Mouse (Mus musculus) heart, embryonic 10.5 days (tissue): Measurements from ENCODE around the gene Chst4. TPM values are rescaled to one million over a fixed set of nuclear protein-coding genes. Genes with fewer than 3 reads are reported as not detected.

ENCODE experiments used
- DNase-seq: peaks from one replicate; pipeline ENCODE4 v3.0.0-alpha.2; 2017; ENCODE audit warnings: low spot score
- H3K27ac ChIP-seq: fragments of 300-500 bp; sonication (generic); 2 replicates; pipeline ENCODE4 v1.5.1; 2016; ENCODE audit warnings: mild to moderate bottlenecking
- H3K27me3 ChIP-seq: fragments of 300-500 bp; sonication (generic); 2 replicates; pipeline ENCODE4 v1.6.1; 2016; ENCODE audit warnings: mild to moderate bottlenecking; ENCODE audit not compliant: poor library complexity, insufficient read depth, severe bottlenecking
- H3K36me3 ChIP-seq: fragments of 300-500 bp; sonication (generic); 2 replicates; pipeline ENCODE4 v1.6.1; 2016; ENCODE audit warnings: mild to moderate bottlenecking, moderate library complexity
- H3K4me1 ChIP-seq: fragments of 300-500 bp; sonication (generic); 2 replicates; pipeline ENCODE4 v1.6.1; 2016; ENCODE audit warnings: mild to moderate bottlenecking
- H3K4me3 ChIP-seq: fragments of 300-500 bp; sonication (generic); 2 replicates; pipeline ENCODE4 v1.5.1; 2016; ENCODE audit warnings: mild to moderate bottlenecking, moderate library complexity
- H3K9me3 ChIP-seq: fragments of 300-500 bp; sonication (generic); 2 replicates; pipeline ENCODE4 v1.6.1; 2016; ENCODE audit warnings: mild to moderate bottlenecking, moderate library complexity
- WGBS: fragments of 180-500 bp; shearing (Covaris S2); methylation state at CpG from one replicate; pipeline ENCODE4 v1.1.7; 2016; 5-methylcytosine and 5-hydroxymethylcytosine counted together
- polyA plus RNA-seq: library from polyadenylated mRNA; unstranded; fragments of >200 nt; fragmentation: Nextera tagmentation; extraction: Ambion mirVana; gene quantifications from 2 replicates; pipeline ENCODE4 v1.2.1, GENCODE M21; 2016

The Chst4 gene
- polyA plus RNA-seq = 0.15 TPM in 1 of 2 replicates, not detected in the other

DNA sequence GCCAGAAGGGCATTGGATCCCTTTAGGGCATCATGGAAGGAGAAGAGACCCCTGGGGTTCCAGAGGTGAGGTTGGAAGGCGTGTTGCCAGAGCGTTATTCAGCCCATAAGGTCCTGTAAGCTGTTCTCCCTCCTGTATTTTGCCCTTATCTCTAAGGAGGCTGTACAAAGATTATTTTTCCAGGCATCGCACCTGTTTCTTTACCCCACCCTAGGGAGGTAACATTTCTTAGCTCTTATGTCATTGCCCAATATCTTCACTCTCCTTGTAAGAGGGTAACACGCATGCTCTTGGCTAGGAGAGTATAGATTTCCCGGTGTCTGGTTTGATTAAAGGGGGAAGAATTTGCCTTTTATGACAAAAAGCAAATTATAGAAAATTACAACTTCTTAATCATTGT, at the start of gene Chst4:
Chst4 (minus strand) TSS at position 82 of the 400 bp plus-strand sequence.
- H3K27ac ChIP-seq = no peak within 1 kb of the TSS
- no peak for DNase-seq
- H3K36me3 ChIP-seq = no peaks in the 10 kb centered on the region
- 74% methylated on average over 5 of the region's 5 CpGs for WGBS
- H3K27me3 ChIP-seq = no peaks in the 10 kb centered on the region
- H3K9me3 ChIP-seq = no peaks in the 10 kb centered on the region
- H3K4me3 ChIP-seq = no peak within 1 kb of the TSS
- peaks cover 36% of the 10 kb centered on the region for H3K4me1 ChIP-seq

DNA sequence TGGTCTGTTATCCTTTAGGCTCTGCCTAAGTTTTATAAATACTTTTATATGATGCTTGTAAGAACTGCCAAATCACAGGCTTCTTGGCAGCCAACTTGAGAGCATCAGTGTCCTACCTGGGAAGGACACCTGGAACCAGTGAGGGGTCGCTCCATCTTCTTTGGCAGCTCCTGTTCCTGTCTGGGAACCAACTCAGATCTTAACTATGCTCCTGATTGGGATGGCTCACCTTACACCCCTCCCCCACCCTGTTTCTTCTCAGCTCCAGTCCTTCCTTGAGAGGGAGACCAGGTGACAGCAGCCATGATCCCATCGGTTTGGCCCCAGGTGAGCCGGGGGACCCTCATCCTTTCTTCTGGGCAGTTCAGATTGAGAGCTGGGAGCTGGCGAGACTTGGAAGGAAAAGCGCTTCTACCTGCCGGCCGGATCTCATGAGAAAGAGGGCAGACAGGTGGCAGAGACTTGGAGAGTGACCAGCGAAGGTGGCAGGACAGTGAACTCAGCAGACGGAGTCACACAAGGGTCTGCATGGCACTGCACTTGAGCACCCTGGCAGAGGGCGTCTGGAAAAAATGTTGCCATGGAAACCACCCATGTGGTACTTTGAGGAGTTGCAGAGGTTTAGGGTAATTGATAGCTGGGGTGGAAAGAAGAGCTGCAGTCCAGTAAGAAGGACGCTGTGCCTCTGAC, 43.0 kb upstream of the Chst4 start:
- no peak overlapping the region for H3K4me3 ChIP-seq
- WGBS = 76% methylated on average over 11 of the region's 11 CpGs
- no peak overlapping the region for H3K27ac ChIP-seq
- no peak for DNase-seq
- H3K4me1 ChIP-seq = peaks cover 11% of the 10 kb centered on the region
- H3K36me3 ChIP-seq = peaks cover 44% of the 10 kb centered on the region
- H3K27me3 ChIP-seq = no peaks in the 10 kb centered on the region
- peaks cover 4% of the 10 kb centered on the region; the same call in 1 of the 2 replicates for H3K9me3 ChIP-seq

DNA sequence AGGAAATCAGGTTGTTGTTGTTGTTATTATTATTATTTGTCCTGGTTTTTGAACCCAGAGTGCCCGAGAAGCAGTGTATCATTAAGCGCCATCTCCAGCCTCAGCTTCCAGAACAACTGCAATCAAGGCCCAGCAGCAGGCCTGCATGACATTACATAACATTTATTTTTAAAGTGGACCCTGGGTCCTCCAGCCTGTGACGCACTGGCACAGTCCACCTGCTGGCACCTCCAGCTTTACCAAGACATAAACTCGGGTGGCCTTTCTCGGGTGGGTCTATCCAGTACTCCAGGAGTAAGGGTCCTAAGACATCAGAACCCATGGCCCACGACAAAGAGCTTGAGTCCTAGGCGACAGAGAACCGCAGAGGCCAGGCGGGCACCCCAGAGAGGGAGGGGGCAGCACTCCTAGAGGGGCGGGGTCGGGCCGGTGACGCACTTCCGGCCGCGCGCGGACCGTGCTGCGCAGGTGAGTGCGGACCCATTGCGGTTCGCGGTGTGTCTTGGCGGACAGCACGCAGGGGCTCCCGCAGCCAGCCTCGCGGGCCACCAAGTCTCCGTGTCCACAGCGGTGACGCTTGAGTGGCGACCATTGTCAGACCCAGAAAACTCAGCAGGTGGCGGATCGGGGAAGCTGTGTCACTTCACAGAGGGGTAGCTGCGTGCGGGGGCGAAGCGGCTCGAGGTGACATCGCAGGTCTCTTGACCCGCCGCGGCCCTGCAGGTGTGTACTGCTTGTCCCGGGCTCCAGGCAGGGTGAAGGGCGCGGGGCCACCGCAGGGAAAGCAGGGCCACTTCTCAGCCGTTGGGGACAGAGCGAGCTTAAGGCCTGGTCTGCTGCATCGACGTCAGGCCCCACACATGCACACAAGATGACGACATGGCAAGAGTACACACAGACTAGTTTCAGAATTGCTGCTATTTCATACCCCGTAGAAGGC, 40.0 kb upstream of the Chst4 start, which contains the start of gene Zfp612:
Zfp612 (plus strand) TSS at position 465 of the 940 bp plus-strand sequence.
- whole genome bisulfite sequencing = 8% methylated on average over 54 of the region's 54 CpGs
- Histone ChIP-seq H3K4me3 (peak within 1 kb of the TSS; percentile 88), H3K27ac (peak within 1 kb of the TSS; percentile 87), H3K36me3 (peaks cover 17% of the 10 kb centered on the region; the same call in 1 of the 2 replicates), H3K4me1 (peaks cover 11% of the 10 kb centered on the region), H3K9me3 (no peaks in the 10 kb centered on the region), H3K27me3 (0 out of 2 replicates have a peak, but pooled peaks cover 10% of the 10 kb centered on the region)
- DNase-seq = peak; percentile 79

- Histone ChIP-seq H3K4me3 (no peak overlapping the region), H3K27me3 (0 out of 2 replicates have a peak, but pooled peaks cover 10% of the 10 kb centered on the region), H3K36me3 (no peaks in the 10 kb centered on the region), H3K27ac (no peak overlapping the region), H3K4me1 (peaks cover 3% of the 10 kb centered on the region), H3K9me3 (no peaks in the 10 kb centered on the region)
- WGBS = 79% methylated on average over 8 of the region's 8 CpGs
- DNase-seq = no peak
Observed at GRCm38 (mm10) chr8:110074496-110074895, 35.0 kb upstream of the Chst4 start.

DNA sequence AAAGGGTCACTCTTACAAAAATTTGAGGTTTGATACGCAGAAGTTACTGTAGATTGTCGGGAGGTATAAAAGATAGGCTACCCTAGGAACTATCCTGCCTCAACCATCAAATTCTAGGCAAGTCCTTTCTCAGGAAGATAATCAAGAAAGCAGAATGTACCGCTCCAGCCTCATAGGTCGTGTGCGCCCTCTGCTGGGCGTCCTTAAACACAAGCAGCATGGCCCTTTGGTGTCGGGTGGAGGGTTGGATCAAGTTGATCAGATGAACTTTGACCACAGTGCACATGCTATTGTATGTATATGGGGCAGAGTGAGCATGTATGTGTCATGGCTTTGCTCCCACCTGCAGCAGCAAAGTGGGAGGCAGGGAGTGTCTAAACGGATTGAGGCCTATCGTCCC, 32.1 kb upstream of the Chst4 start:
- DNase-seq = no peak
- Histone ChIP-seq H3K27ac (no peak overlapping the region), H3K4me1 (no peaks in the 10 kb centered on the region), H3K36me3 (no peaks in the 10 kb centered on the region), H3K9me3 (no peaks in the 10 kb centered on the region), H3K4me3 (no peak overlapping the region), H3K27me3 (0 out of 2 replicates have a peak, but pooled peaks cover 3% of the 10 kb centered on the region)
- WGBS = 13% methylated on average over 9 of the region's 9 CpGs

GRCm38 (mm10) chr8:110069706-110070105, 30.2 kb upstream of the Chst4 start:
- no peaks in the 10 kb centered on the region for H3K36me3 ChIP-seq
- WGBS = 82% methylated on average over 4 of the region's 4 CpGs
- H3K4me3 ChIP-seq = no peak overlapping the region
- H3K27me3 ChIP-seq = no peaks in the 10 kb centered on the region
- H3K9me3 ChIP-seq = no peaks in the 10 kb centered on the region
- DNase-seq = no peak
- no peaks in the 10 kb centered on the region for H3K4me1 ChIP-seq
- H3K27ac ChIP-seq = no peak overlapping the region

DNA sequence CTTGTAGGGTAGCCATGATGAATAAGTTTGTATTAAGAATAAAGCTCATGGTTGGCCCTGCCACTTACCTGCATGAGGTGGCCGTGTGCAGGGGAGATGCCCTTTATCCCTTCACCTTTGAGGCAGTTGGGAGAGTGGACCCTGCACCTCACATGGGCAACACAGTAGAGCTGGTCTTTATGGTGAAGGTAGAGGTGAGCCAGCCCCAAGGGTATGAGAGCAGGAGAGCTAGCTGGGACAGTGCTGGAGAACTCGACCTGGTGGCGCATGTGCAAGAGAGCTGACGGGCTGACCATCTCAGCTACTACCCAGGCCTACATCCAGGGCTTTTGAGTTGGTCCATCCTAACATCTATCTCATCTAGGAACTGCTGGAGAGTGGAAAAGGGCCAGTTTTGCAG, 26.1 kb upstream of the Chst4 start:
- H3K9me3 ChIP-seq = no peaks in the 10 kb centered on the region
- no peaks in the 10 kb centered on the region for H3K36me3 ChIP-seq
- H3K27me3 ChIP-seq = no peaks in the 10 kb centered on the region
- no peak overlapping the region for H3K27ac ChIP-seq
- H3K4me1 ChIP-seq = no peaks in the 10 kb centered on the region
- DNase-seq = peak; percentile 64
- H3K4me3 ChIP-seq = no peak overlapping the region
- WGBS = 90% methylated on average over 4 of the region's 4 CpGs

DNA sequence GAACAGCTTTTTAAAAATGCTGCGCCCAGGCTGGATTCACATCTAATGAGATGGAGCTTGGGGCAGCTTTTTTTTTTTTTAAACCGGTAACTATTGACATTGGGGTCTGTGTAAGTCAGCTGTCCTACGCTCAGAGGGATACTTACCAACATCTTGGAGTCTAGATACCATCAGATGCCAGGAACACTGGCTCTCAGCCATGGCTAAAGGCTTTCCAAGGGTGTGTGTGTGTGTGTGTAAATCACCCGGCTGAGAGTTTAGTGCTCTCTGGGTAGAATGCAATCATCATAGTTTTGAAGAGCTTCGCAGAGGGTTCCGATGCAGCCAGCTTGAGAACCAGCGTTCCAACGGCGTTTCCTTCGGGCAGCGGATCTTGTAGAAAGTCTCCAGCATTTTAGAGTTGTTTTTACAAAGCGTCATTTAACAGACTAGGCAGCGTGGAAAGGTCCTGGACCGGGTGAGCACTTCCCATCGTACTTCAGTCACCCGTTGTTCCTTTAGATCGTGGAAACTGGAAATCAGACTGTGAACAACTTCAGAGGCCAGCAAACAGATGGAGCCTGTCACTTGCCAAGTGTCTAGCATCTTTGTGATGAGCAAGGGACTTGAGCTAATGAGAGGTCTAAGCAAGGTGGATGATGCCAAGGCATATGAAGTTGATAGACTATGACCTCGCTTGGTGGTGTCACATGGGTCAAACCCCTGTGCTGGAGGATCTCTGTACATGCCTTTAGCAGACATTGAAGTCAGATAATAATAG, 25.2 kb upstream of the Chst4 start:
- no peaks in the 10 kb centered on the region for H3K36me3 ChIP-seq
- H3K9me3 ChIP-seq = no peaks in the 10 kb centered on the region
- H3K4me1 ChIP-seq = no peaks in the 10 kb centered on the region
- 89% methylated on average over 18 of the region's 18 CpGs for WGBS
- H3K27me3 ChIP-seq = no peaks in the 10 kb centered on the region
- no peak overlapping the region for H3K4me3 ChIP-seq
- no peak for DNase-seq
- no peak overlapping the region for H3K27ac ChIP-seq

DNA sequence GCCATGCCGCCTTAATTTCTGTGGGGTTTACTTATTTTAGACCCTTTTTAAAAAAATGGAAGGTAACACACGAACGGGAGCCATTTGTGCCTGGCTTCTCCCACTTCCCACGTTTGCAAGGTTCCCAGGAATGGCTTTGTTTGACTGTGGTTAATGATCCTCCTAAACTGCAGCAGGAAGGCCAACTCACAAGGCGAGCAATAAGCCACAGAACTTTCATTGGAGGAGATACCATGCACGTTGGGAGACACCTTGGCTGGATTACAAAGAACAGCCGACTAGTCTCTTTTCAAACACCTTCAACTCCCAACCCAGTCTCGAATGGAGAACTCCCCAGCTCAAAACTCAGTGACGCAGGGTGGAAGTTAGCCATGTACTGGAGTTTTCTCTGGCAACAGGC, 24.6 kb upstream of the Chst4 start:
- no peaks in the 10 kb centered on the region for H3K36me3 ChIP-seq
- H3K27me3 ChIP-seq = no peaks in the 10 kb centered on the region
- H3K4me3 ChIP-seq = no peak overlapping the region
- no peak overlapping the region for H3K27ac ChIP-seq
- H3K9me3 ChIP-seq = no peaks in the 10 kb centered on the region
- no peaks in the 10 kb centered on the region for H3K4me1 ChIP-seq
- 76% methylated on average over 9 of the region's 9 CpGs for whole genome bisulfite sequencing
- no peak for DNase-seq

DNA sequence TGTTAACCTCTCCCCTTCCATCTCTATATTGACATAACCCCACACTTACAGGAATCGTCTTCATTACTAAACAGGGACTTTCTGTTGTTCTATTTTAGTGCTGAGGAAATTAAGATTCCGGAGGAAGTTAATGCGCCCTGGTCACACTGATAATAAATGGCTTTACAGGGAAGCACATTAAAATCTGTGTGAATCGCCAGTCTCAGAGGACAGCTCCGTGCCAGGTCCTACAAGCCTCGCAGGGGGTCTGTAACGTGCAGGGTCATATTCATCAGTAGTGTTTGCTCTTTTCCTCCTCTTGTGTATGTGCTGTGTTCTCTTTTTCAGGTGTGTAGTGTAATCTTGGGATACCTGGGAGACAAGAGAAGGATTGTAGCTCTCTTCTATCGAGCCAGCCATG, 18.7 kb upstream of the Chst4 start:
- H3K9me3 ChIP-seq = no peaks in the 10 kb centered on the region
- no peaks in the 10 kb centered on the region for H3K36me3 ChIP-seq
- H3K4me1 ChIP-seq = no peaks in the 10 kb centered on the region
- no peak for DNase-seq
- H3K27me3 ChIP-seq = peaks cover 8% of the 10 kb centered on the region; the same call in 1 of the 2 replicates
- WGBS = 79% methylated on average over 8 of the region's 8 CpGs
- no peak overlapping the region for H3K4me3 ChIP-seq
- no peak overlapping the region for H3K27ac ChIP-seq

- H3K4me3 ChIP-seq = no peak overlapping the region
- no peaks in the 10 kb centered on the region for H3K36me3 ChIP-seq
- DNase-seq = no peak
- no peaks in the 10 kb centered on the region for H3K4me1 ChIP-seq
- H3K27ac ChIP-seq = no peak overlapping the region
- H3K9me3 ChIP-seq = no peaks in the 10 kb centered on the region
- 72% methylated on average over 6 of the region's 6 CpGs for WGBS
- H3K27me3 ChIP-seq = no peaks in the 10 kb centered on the region; the same call in 1 of the 2 replicates
Observed at GRCm38 (mm10) chr8:110051208-110051607, 11.7 kb upstream of the Chst4 start.

DNA sequence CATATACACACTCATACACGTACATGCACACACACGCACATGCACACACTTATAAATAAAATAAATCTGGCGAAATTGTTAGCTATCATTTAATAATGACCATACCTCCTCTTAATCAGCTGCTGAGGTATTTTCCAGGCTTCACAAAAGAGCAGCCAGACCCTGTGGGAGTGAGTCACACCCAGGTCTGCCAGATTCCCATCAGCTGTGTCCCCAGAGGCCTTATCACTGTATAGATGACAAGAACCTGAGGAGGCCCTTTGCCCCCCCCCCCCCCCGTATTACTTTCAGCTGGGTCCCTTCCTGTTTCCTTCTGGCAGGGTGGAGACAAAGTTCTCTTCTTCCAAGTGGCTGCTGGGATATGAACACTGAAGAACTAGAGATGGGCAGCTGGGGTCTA, 969 bp upstream of the Chst4 start:
- no peaks in the 10 kb centered on the region for H3K27me3 ChIP-seq
- H3K4me3 ChIP-seq = no peak overlapping the region
- H3K36me3 ChIP-seq = no peaks in the 10 kb centered on the region
- 62% methylated on average over 4 of the region's 4 CpGs for WGBS
- H3K9me3 ChIP-seq = no peaks in the 10 kb centered on the region
- no peak overlapping the region for H3K27ac ChIP-seq
- H3K4me1 ChIP-seq = peaks cover 35% of the 10 kb centered on the region
- DNase-seq = no peak
